Mouse (Mus musculus) erythroid progenitor cell, adult 5-6 weeks (primary cell): Measurements from ENCODE around the gene Tcte3. TPM values are rescaled to one million over a fixed set of nuclear protein-coding genes. Genes with fewer than 3 reads are reported as not detected.
A peak's percentile ranks its signal among the peaks of the same experiment; 100 is the strongest.
"Not testable (repeated sequence)": the region's sequence is repeated elsewhere in the genome, so short reads cannot be mapped to it uniquely, and the experiment has no call there.

Experiments
- ATAC-seq: replicated peaks from 2 replicates; pipeline ENCODE4 v1.8.0; 2016; ENCODE audit warnings: moderate number of reproducible peaks, mild to moderate bottlenecking, moderate TSS enrichment, inconsistent platforms; ENCODE audit not compliant: poor library complexity, low FRiP score, severe bottlenecking
- total RNA-seq, 2 experiments: library from RNA; stranded (forward) in 1 of 2; stranded (reverse) in 1 of 2; fragments of 150-400 nt in 1 of 2; fragments of 186-747, 209-891 nt in 1 of 2; gene quantifications; 2 replicates each; pipeline versions ENCODE4 v1.2.3 to v1.2.4; 2015 to 2017; ENCODE audit warnings: low replicate concordance in 2 of 2

Tcte3 gene
- total RNA-seq, 2 experiments from 2014 or later: not detected

DNA sequence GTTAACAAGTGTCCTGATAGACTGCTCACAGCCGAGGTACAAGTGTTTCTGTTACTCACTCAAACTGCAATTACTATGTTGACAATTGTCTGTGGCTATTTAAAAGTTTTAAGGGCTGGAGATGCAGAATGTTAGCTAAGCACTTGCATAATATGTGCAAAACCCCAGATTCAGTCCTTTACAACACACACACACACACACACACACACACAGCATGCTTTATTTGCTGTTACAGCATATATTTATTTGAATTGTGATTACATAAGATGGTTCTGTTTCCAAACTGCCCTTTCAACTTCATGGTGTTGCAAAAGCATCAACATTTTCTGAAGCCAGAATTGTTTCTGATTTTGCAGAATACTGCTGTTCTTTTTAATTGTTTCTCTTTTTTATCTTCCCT is 9.1 kb upstream of the Tcte3 start:
- not testable (repeated sequence) for ATAC-seq

DNA sequence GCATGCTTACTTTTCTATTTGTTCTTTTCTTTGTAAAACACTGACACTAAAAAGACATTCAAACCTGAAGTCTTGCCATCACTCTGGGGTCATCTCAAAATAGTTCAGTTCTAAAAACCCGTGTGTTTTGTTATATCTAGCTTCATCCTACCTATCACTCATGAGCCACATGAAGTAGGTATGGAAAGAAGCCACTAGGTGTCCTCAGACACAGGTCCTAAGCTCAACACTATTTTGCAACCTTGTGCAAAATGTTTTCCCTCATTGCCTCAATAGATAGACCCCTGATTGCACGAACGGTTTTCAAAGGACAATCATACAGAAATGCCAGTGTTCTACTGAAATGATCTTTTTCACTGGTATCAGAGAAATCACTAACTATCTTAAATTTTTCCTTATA is 833 bp downstream of the Tcte3 start:
- ATAC-seq: peak; percentile 75

DNA sequence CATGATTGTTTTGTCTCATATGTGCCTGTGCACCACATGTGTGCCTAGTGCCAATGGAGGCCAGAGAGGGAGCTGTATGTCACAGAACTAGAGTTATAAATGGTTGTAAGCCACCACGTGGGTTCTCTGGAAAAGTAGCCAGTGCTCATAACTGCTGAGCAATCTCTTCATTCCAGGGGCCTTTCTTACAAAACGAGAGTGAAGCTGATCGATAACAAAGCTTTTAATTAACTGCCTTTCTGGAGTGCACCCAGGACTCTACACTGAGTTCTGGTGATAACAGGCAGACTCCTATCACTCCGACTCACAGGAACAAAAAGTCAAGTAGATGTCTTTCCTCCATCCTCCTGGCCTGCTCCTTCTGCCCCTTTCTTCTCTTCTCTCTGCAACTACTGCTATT is 9.9 kb downstream of the Tcte3 start:
- peak; percentile 68 for ATAC-seq

GRCm38 (mm10) chr17:15025513-15025912 is 15.8 kb downstream of the Tcte3 start:
- peak; percentile 58; the same call in 1 of the 2 replicates for ATAC-seq

- ATAC-seq: peak; percentile 36
Measured at GRCm38 (mm10) chr17:15024502-15025193, 16.6 kb downstream of the Tcte3 start.

- peak; percentile 49 for ATAC-seq
Measured at GRCm38 (mm10) chr17:15023878-15024492, 17.3 kb downstream of the Tcte3 start.

DNA sequence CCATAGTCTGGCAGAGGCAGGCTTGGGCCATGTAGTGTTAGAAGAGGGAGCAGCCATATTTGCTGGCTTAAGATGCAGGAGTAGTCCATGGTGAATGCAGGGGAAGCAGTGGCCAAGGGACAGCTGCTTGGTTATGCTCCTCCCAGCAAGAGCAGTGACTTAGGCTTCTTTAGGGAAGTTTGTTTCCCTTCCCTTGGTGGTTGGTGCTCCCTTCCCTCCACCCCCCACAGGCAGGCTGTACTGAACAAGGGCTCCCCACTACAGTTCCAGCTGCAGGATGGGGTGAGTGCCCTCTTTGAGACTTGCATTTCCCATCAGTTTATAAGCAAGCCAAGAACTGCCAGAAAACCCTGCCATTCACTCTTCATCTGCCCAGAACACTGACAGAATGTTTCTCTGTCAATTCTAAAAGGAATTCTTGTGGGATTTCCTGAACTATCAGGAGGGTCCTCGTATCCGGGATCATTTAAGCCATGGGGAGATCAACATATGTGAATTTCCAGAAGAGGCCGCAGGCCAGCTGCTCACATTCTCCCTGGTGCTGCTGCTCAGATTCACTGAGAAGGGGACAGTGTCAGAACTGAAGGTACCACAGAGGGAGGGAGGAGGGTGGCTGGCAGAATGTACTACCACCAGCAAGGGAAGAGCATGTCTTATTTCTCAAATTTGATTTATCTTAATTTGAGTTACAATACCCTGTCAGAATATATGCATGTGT is 19.6 kb downstream of the Tcte3 start:
- ATAC-seq: not testable (repeated sequence)

DNA sequence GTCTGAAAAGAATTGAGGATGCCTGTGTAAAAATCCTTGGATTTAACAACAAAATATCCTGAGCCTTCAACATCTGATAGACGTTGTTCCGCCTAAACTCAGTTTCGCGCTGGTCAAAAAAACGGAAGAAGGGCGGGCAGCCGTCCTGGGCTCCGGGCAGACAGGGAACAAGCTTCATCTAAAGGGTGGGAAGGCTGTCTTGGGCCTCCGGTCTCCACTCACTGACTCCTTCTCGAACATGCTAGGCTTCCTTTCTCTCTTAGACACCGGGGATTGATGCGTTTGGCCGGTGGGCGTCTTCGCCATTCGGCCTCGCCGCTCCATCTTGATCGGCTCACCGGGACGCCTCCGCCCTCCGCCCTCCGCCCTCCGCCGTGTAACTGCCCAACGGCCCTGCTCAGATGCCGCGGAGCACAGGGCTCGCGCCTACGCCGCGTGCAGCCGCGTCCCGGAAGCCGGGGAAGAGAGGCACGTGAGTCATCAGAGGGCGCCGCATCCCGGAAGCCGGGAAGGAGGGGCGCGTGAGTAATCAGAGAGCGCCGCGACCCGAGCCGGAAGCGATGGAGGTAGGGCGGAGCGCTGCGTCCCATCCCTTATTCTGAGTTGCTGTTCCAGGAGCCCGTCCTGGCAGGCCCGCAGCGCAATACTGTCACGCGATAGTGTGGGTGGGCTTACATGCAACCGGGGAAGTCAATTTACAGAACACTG is 31.4 kb downstream of the Tcte3 start, which contains the start of gene Gm3435:
Gene Gm3435, plus strand, starts transcription at position 471 of the 708 bp plus-strand sequence.
- peak; percentile 93 for ATAC-seq

GRCm38 (mm10) chr17:15009088-15009487 is 32.2 kb downstream of the Tcte3 start:
- peak; percentile 79 for ATAC-seq

DNA sequence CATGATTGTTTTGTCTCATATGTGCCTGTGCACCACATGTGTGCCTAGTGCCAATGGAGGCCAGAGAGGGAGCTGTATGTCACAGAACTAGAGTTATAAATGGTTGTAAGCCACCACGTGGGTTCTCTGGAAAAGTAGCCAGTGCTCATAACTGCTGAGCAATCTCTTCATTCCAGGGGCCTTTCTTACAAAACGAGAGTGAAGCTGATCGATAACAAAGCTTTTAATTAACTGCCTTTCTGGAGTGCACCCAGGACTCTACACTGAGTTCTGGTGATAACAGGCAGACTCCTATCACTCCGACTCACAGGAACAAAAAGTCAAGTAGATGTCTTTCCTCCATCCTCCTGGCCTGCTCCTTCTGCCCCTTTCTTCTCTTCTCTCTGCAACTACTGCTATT is 41.2 kb downstream of the Tcte3 start:
- ATAC-seq: peak; percentile 67

- peak; percentile 55 for ATAC-seq
Measured at GRCm38 (mm10) chr17:14994140-14994539, 47.1 kb downstream of the Tcte3 start.

DNA sequence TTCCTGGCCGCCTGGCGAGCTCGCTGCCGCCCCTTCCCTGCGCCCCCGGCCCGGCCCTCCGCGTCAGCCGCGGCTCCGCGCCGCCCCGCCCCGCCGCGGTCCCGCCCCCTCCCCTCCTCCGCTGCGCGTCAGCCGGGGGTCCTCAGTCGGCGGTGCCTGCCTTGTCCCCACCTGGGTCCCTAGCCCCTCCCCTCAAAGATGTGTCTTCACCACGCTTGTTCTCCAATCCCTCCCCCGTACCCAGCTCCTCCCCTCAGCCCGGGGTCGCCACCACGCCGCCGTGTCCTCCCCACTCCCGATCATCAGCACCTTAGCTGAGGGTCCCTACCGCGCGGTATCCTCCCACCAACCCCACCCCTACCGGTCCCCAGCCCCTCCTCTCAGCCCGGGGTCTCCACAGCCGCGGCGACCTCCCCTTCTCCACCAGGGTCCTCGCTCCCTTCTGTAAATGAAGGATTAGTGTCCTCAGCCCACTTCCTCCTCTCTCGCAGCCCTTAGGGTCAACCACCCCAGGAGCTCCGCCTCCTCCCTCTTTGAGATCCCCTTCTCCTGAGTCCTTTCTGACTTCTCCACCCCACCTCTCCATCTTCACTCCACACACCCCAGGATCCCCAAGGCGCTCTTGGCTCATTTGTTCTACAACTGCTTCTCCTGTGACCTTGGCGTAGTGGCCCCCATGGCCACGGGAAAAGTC is 48.0 kb downstream of the Tcte3 start:
- peak; percentile 28; the same call in 1 of the 2 replicates for ATAC-seq

GRCm38 (mm10) chr17:14992522-14993138 is 48.7 kb downstream of the Tcte3 start:
- ATAC-seq: peak; percentile 49

- not testable (repeated sequence) for ATAC-seq
Measured at GRCm38 (mm10) chr17:14990116-14990702, 51.1 kb downstream of the Tcte3 start.

- ATAC-seq: peak; percentile 91
Measured at GRCm38 (mm10) chr17:14978362-14979038, 62.8 kb downstream of the Tcte3 start, which contains the start of the genes 9030025P20Rik and Gm3417. TSS of gene 9030025P20Rik (plus strand) at chr17:14978468. TSS of gene Gm3417 (minus strand) at chr17:14978790.

GRCm38 (mm10) chr17:14977718-14978361 is 63.4 kb downstream of the Tcte3 start:
- peak; percentile 80 for ATAC-seq
